ENCODE assay signal across 7 mouse cellular contexts in genomic region chrX:56346176-56346931, GRCm38 (mm10). TPM values are rescaled to one million over a fixed set of nuclear protein-coding genes. Genes with fewer than 3 reads are reported as not detected.
DNase-seq lines count a peak whose midpoint lies in the region; ATAC-seq lines count a peak whose summit lies in the region.

TSS of gene Zfp449 (plus strand) at chrX:56346400.

- no peaks in the 10 kb centered on the region for H3K27me3 ChIP-seq in embryonic facial prominence, embryonic 11.5 days (ENCODE audit: control insufficient read depth, insufficient read depth, low read length)
- H3K27me3 ChIP-seq in limb, embryonic 10.5 days (ENCODE audit: low read depth, poor library complexity, severe bottlenecking): no peaks in the 10 kb centered on the region
- H3K27me3 ChIP-seq in midbrain, embryonic 12.5 days: no peaks in the 10 kb centered on the region

- H3K4me2 ChIP-seq in embryonic facial prominence, embryonic 11.5 days (ENCODE audit: low read depth, low read length): peak within 1 kb of the TSS; percentile 50
- H3K4me2 ChIP-seq in midbrain, embryonic 12.5 days (replicated peaks): peak within 1 kb of the TSS; percentile 55

- no peak within 1 kb of the TSS for H3K27ac ChIP-seq in embryonic facial prominence, embryonic 11.5 days (replicated peaks; ENCODE audit: low read depth, low read length)
- H3K27ac ChIP-seq in limb, embryonic 10.5 days: peak within 1 kb of the TSS; percentile 83
- no peak within 1 kb of the TSS for H3K27ac ChIP-seq in midbrain, embryonic 12.5 days (replicated peaks)

- peak; percentile 86 for DNase-seq in adrenal gland, postnatal 25 days
- DNase-seq in embryonic facial prominence, embryonic 11.5 days (ENCODE audit: low spot score): peak; percentile 91
- DNase-seq in heart, adult 11 months: peak; percentile 99
- DNase-seq in kidney, adult 11 months: peak; percentile 62
- peak; percentile 84 for DNase-seq in limb, embryonic 10.5 days (ENCODE audit: low spot score)
- DNase-seq in spleen, adult 18-20 months: peak; percentile 30 to 34

- H3K36me3 ChIP-seq in embryonic facial prominence, embryonic 11.5 days (replicated peaks; ENCODE audit: control insufficient read depth, insufficient read depth, low read depth, low read length): no peaks in the 10 kb centered on the region
- H3K36me3 ChIP-seq in limb, embryonic 10.5 days: peaks cover 2% of the 10 kb centered on the region; the same call in 1 of the 2 replicates
- no peaks in the 10 kb centered on the region for H3K36me3 ChIP-seq in midbrain, embryonic 12.5 days

- WGBS in embryonic facial prominence, embryonic 11.5 days: 15% methylated on average over 39 of the region's 39 CpGs
- 13% methylated on average over 39 of the region's 39 CpGs for WGBS in limb, embryonic 10.5 days
- 19% methylated on average over 39 of the region's 39 CpGs for WGBS in midbrain, embryonic 12.5 days

- H3K4me1 ChIP-seq in embryonic facial prominence, embryonic 11.5 days (ENCODE audit: control insufficient read depth, insufficient read depth, low read length): no peaks in the 10 kb centered on the region
- H3K4me1 ChIP-seq in limb, embryonic 10.5 days: peaks cover 3% of the 10 kb centered on the region; the same call in 1 of the 2 replicates
- no peaks in the 10 kb centered on the region; the same call in 1 of the 2 replicates for H3K4me1 ChIP-seq in midbrain, embryonic 12.5 days

- no peaks in the 10 kb centered on the region for H3K9me3 ChIP-seq in embryonic facial prominence, embryonic 11.5 days (replicated peaks; ENCODE audit: control insufficient read depth, low read length)
- H3K9me3 ChIP-seq in limb, embryonic 10.5 days (replicated peaks): no peaks in the 10 kb centered on the region
- H3K9me3 ChIP-seq in midbrain, embryonic 12.5 days: no peaks in the 10 kb centered on the region

- H3K4me3 ChIP-seq in embryonic facial prominence, embryonic 11.5 days (ENCODE audit: low read depth, low read length): peak within 1 kb of the TSS; percentile 54
- peak within 1 kb of the TSS; percentile 61 for H3K4me3 ChIP-seq in limb, embryonic 10.5 days
- peak within 1 kb of the TSS; percentile 56 for H3K4me3 ChIP-seq in midbrain, embryonic 12.5 days

- ATAC-seq in embryonic facial prominence, embryonic 11.5 days (replicated peaks; ENCODE audit: insufficient number of reproducible peaks, low FRiP score, low TSS enrichment, low read depth): peak; percentile 96
- ATAC-seq in midbrain, embryonic 12.5 days (ENCODE audit: low FRiP score, low read depth): peak; percentile 96

- peak within 1 kb of the TSS; percentile 61 for H3K9ac ChIP-seq in embryonic facial prominence, embryonic 11.5 days (replicated peaks; ENCODE audit: low read length)
- H3K9ac ChIP-seq in midbrain, embryonic 12.5 days (replicated peaks): peak within 1 kb of the TSS; percentile 52

RNA-seq across cellular contexts. Expression of gene Zfp449, which starts in this region (rescaled TPM):
- total RNA-seq in adrenal gland, postnatal 25 days (2021): 4.0 and 4.4 TPM in 2 replicates
- polyA plus RNA-seq in embryonic facial prominence, embryonic 11.5 days (2014; fragmentation: Nextera tagmentation; extraction: Ambion mirVana): 8.9 and 9.3 TPM in 2 replicates
- 7.6 and 9.1 TPM in 2 replicates for polyA plus RNA-seq in limb, embryonic 10.5 days (2016; fragmentation: Nextera tagmentation; extraction: Ambion mirVana)
- polyA plus RNA-seq in midbrain, embryonic 12.5 days (2016; fragmentation: Nextera tagmentation; extraction: Ambion mirVana): 5.6 and 6.2 TPM in 2 replicates

Comparison
In these comparisons a context has a peak if more than half of its experiments do, and no peak if none do; other contexts are left out.
1. DNase-seq: peak in every context shown above with its lines; median percentile 99 in heart, adult 11 months; 91 in embryonic facial prominence, embryonic 11.5 days; 86 in adrenal gland, postnatal 25 days; 84 in limb, embryonic 10.5 days; 62 in kidney, adult 11 months; 32 in spleen, adult 18-20 months.